Mouse (Mus musculus): Measurements from ENCODE around the gene Tas2r134. TPM values are rescaled to one million over a fixed set of nuclear protein-coding genes. Genes with fewer than 3 reads are reported as not detected.

Gene Tas2r134
- not detected in 2 replicates for polyA plus RNA-seq (2016; fragmentation: Nextera tagmentation; extraction: Ambion mirVana)

- Histone ChIP-seq H3K27ac (no peak within 1 kb of the TSS), H3K4me1 (no peaks in the 10 kb centered on the region), H3K9ac (no peak within 1 kb of the TSS), H3K36me3 (replicated peaks) (no peaks in the 10 kb centered on the region), H3K4me3 (replicated peaks) (no peak within 1 kb of the TSS), H3K27me3 (no peaks in the 10 kb centered on the region), H3K9me3 (no peaks in the 10 kb centered on the region), H3K4me2 (no peak within 1 kb of the TSS)
- no peak for ATAC-seq (ENCODE audit: low FRiP score)
- WGBS, result 90% methylated on average over 4 of the region's 4 CpGs
Measured at GRCm38 (mm10) chr2:51627211-51627610, at the start of gene Tas2r134. TSS of gene Tas2r134 (plus strand) at chr2:51627511.

DNA sequence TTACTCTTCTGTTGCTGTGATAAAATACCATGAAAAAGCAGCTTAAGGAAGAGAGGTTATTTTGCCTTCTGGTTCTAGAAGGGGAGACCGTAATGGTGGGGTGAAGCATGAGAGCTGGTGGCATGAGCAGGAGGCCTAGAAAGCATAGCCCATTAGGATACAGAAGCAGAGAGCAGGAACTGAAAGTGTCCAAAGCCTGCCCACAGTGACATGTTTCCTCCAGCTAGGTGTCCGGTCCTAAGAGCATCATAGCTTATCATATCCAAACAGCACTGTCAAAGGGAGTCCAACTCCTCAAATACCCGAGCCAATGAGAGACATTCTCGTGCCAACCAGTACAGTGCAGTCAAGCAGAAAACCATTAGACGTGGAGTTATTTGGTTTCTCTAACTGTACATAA is 47.5 kb upstream of the Tas2r134 start:
- 83% methylated on average over 5 of the region's 5 CpGs for WGBS

GRCm38 (mm10) chr2:51584050-51585046 is 43.0 kb upstream of the Tas2r134 start:
- Histone ChIP-seq H3K36me3 (replicated peaks) (no peaks in the 10 kb centered on the region), H3K27me3 (peaks cover 12% of the 10 kb centered on the region; the same call in 1 of the 2 replicates), H3K9me3 (no peaks in the 10 kb centered on the region), H3K4me2 (peak overlapping the region; percentile 13; the same call in 1 of the 2 replicates), H3K9ac (no peak overlapping the region), H3K4me1 (peaks cover 16% of the 10 kb centered on the region), H3K4me3 (replicated peaks) (no peak overlapping the region), H3K27ac (0 out of 2 replicates have a peak overlapping the region, but pooled peaks have one; percentile 31)
- 33% methylated on average over 9 of the region's 9 CpGs for WGBS
- peak; percentile 76 for ATAC-seq (ENCODE audit: low FRiP score)

More for the DNA sequence above, 47.5 kb upstream of the Tas2r134 start:
- Histone ChIP-seq H3K9ac (no peak overlapping the region), H3K27me3 (no peaks in the 10 kb centered on the region), H3K4me3 (replicated peaks) (no peak overlapping the region), H3K4me2 (no peak overlapping the region), H3K4me1 (peaks cover 13% of the 10 kb centered on the region), H3K27ac (no peak overlapping the region), H3K36me3 (replicated peaks) (no peaks in the 10 kb centered on the region), H3K9me3 (no peaks in the 10 kb centered on the region)
- no peak for ATAC-seq (ENCODE audit: low FRiP score)

DNA sequence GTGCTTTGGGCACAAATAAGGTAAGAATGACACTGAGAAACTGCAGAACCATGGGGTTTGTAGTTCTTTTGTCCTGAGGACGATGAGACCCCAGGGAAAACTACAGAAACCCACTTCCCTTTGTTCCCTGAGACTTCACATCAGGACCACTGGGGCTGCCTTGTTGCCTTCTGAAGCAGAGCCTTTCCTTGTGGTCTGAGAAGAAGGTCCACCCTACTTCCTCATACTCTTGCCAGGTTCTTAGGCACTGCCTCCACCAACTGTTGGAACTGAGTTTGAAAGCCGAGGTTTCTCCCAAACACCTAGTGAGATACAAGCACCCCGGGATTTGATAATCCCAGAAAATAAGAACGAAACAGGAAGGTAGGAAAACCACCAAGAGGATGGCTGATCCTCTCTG is 39.0 kb upstream of the Tas2r134 start:
- 91% methylated on average over 4 of the region's 4 CpGs for WGBS
- Histone ChIP-seq H3K9ac (no peak overlapping the region), H3K27ac (no peak overlapping the region), H3K4me3 (replicated peaks) (no peak overlapping the region), H3K9me3 (no peaks in the 10 kb centered on the region), H3K4me1 (peaks cover 32% of the 10 kb centered on the region), H3K36me3 (replicated peaks) (no peaks in the 10 kb centered on the region), H3K4me2 (no peak overlapping the region), H3K27me3 (peaks cover 17% of the 10 kb centered on the region; the same call in 1 of the 2 replicates)
- no peak for ATAC-seq (ENCODE audit: low FRiP score)

- 80% methylated on average over 6 of the region's 6 CpGs for WGBS
- H3K27me3 ChIP-seq, result peaks cover 17% of the 10 kb centered on the region; the same call in 1 of the 2 replicates
- no peak for ATAC-seq (ENCODE audit: low FRiP score)
- H3K4me2 ChIP-seq, result no peak overlapping the region
- no peaks in the 10 kb centered on the region for H3K36me3 ChIP-seq (replicated peaks)
- H3K4me3 ChIP-seq (replicated peaks), result no peak overlapping the region
- no peak overlapping the region for H3K27ac ChIP-seq
- H3K9ac ChIP-seq, result no peak overlapping the region
- H3K9me3 ChIP-seq, result no peaks in the 10 kb centered on the region
- peaks cover 27% of the 10 kb centered on the region for H3K4me1 ChIP-seq
Measured at GRCm38 (mm10) chr2:51588895-51589294, 38.4 kb upstream of the Tas2r134 start.

DNA sequence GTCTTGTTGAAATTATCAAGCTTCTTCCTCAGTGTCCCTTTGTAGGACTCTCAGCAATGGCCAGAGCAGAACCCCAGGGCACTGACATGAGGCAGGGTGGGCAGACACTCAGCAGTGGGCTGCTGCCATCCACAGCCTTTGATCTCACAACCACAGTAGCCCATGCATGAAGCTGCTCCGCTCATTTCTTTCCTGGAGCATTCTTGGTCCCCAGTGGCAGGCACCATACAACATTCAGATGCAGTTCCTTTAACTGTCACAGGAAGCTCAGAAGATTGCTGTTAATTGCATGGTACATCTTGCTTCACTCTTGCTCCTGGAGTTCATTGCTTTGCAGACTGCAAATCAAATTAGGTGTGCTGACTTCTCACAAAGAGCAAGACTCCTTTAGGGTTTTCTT is 37.7 kb upstream of the Tas2r134 start:
- no peak overlapping the region for H3K9ac ChIP-seq
- H3K36me3 ChIP-seq (replicated peaks), result no peaks in the 10 kb centered on the region
- 29% methylated on average over 1 of the region's 1 CpGs for WGBS
- 0 out of 2 replicates have a peak overlapping the region, but pooled peaks have one; percentile 59 for H3K27ac ChIP-seq
- H3K4me2 ChIP-seq, result no peak overlapping the region
- ATAC-seq (ENCODE audit: low FRiP score), result 0 out of 2 replicates have a peak, but pooled peaks have one; percentile 21
- peaks cover 17% of the 10 kb centered on the region; the same call in 1 of the 2 replicates for H3K27me3 ChIP-seq
- H3K4me3 ChIP-seq (replicated peaks), result no peak overlapping the region
- H3K9me3 ChIP-seq, result no peaks in the 10 kb centered on the region
- H3K4me1 ChIP-seq, result peaks cover 20% of the 10 kb centered on the region

- Histone ChIP-seq H3K4me1 (peaks cover 16% of the 10 kb centered on the region), H3K27me3 (peaks cover 17% of the 10 kb centered on the region; the same call in 1 of the 2 replicates), H3K36me3 (replicated peaks) (no peaks in the 10 kb centered on the region), H3K9ac (no peak overlapping the region), H3K4me3 (replicated peaks) (no peak overlapping the region), H3K9me3 (no peaks in the 10 kb centered on the region), H3K4me2 (no peak overlapping the region; the same call in 1 of the 2 replicates), H3K27ac (0 out of 2 replicates have a peak overlapping the region, but pooled peaks have one; percentile 15)
- peak; percentile 65; the same call in 1 of the 2 replicates for ATAC-seq (ENCODE audit: low FRiP score)
- 22% methylated on average over 8 of the region's 8 CpGs for WGBS
Measured at GRCm38 (mm10) chr2:51590308-51590707, 37.0 kb upstream of the Tas2r134 start.

GRCm38 (mm10) chr2:51592157-51592556 is 35.2 kb upstream of the Tas2r134 start:
- H3K9ac ChIP-seq, result no peak overlapping the region
- no peak overlapping the region for H3K4me2 ChIP-seq
- H3K9me3 ChIP-seq, result no peaks in the 10 kb centered on the region
- no peaks in the 10 kb centered on the region for H3K36me3 ChIP-seq (replicated peaks)
- H3K27ac ChIP-seq, result no peak overlapping the region
- H3K4me3 ChIP-seq (replicated peaks), result no peak overlapping the region
- ATAC-seq (ENCODE audit: low FRiP score), result no peak
- peaks cover 16% of the 10 kb centered on the region for H3K4me1 ChIP-seq
- peaks cover 14% of the 10 kb centered on the region; the same call in 1 of the 2 replicates for H3K27me3 ChIP-seq

DNA sequence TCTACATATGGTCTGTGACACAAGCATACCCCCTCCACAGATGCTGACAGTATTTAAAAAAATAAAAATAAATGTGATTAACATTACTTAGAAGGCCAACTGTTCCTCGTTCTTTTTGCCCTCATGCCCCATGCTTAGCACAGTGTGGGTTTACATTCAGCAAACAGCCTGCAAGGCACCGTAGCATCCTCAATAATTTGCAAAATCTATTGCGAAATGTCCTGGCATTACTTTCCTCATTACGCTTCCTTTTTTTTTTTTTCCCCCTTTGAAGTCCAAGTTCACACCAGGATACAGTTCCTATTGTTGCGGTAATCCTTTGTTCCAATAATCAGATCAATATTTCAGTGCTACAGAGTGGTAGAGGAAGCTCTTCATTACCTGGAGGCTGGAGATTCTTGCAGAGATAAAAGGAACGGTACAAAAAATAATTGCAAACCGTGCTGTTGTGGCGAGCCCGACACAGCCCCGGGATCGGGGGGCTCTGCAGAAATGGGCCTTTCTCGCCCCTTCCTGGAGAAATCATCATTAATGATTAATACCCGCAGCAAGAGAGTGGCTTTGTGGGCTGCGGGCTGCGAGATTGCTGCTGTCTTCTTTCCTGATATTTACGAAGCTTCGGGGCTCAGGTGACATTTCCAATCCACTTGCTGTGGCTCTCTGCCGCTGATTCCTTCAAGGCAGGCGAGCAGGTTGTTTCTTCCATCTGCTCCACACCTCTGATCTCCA is 27.7 kb upstream of the Tas2r134 start:
- Histone ChIP-seq H3K4me1 (peaks cover 9% of the 10 kb centered on the region; the same call in 1 of the 2 replicates), H3K4me2 (0 out of 2 replicates have a peak overlapping the region, but pooled peaks have one; percentile 4), H3K27ac (0 out of 2 replicates have a peak overlapping the region, but pooled peaks have one; percentile 42), H3K4me3 (replicated peaks) (no peak overlapping the region), H3K9ac (no peak overlapping the region), H3K9me3 (no peaks in the 10 kb centered on the region), H3K27me3 (peaks cover 3% of the 10 kb centered on the region; the same call in 1 of the 2 replicates), H3K36me3 (replicated peaks) (no peaks in the 10 kb centered on the region)
- whole genome bisulfite sequencing, result 70% methylated on average over 19 of the region's 19 CpGs
- peak; percentile 33; the same call in 1 of the 2 replicates for ATAC-seq (ENCODE audit: low FRiP score)

GRCm38 (mm10) chr2:51600202-51600487 is 27.2 kb upstream of the Tas2r134 start:
- Histone ChIP-seq H3K4me1 (peaks cover 9% of the 10 kb centered on the region; the same call in 1 of the 2 replicates), H3K27me3 (peaks cover 3% of the 10 kb centered on the region; the same call in 1 of the 2 replicates), H3K9me3 (no peaks in the 10 kb centered on the region), H3K4me2 (0 out of 2 replicates have a peak overlapping the region, but pooled peaks have one; percentile 4), H3K9ac (no peak overlapping the region), H3K4me3 (replicated peaks) (no peak overlapping the region), H3K27ac (0 out of 2 replicates have a peak overlapping the region, but pooled peaks have one; percentile 42), H3K36me3 (replicated peaks) (no peaks in the 10 kb centered on the region)
- 45% methylated on average over 3 of the region's 3 CpGs for WGBS
- no peak for ATAC-seq (ENCODE audit: low FRiP score)

GRCm38 (mm10) chr2:51600873-51601272 is 26.4 kb upstream of the Tas2r134 start:
- no peaks in the 10 kb centered on the region for H3K36me3 ChIP-seq (replicated peaks)
- ATAC-seq (ENCODE audit: low FRiP score), result no peak
- H3K9me3 ChIP-seq, result no peaks in the 10 kb centered on the region
- no peak overlapping the region for H3K4me2 ChIP-seq
- H3K27me3 ChIP-seq, result peaks cover 3% of the 10 kb centered on the region; the same call in 1 of the 2 replicates
- WGBS, result 87% methylated on average over 8 of the region's 8 CpGs
- H3K9ac ChIP-seq, result no peak overlapping the region
- H3K4me3 ChIP-seq (replicated peaks), result no peak overlapping the region
- no peak overlapping the region for H3K27ac ChIP-seq
- H3K4me1 ChIP-seq, result peaks cover 9% of the 10 kb centered on the region; the same call in 1 of the 2 replicates

GRCm38 (mm10) chr2:51610305-51610704 is 17.0 kb upstream of the Tas2r134 start:
- ATAC-seq (ENCODE audit: low FRiP score), result peak; percentile 68; the same call in 1 of the 2 replicates

More at GRCm38 (mm10) chr2:51610305-51610704, 17.0 kb upstream of the Tas2r134 start:
- Histone ChIP-seq H3K4me2 (peak overlapping the region; percentile 39), H3K9ac (no peak overlapping the region), H3K4me3 (replicated peaks) (no peak overlapping the region), H3K9me3 (no peaks in the 10 kb centered on the region), H3K27me3 (no peaks in the 10 kb centered on the region), H3K27ac (peak overlapping the region; percentile 57; the same call in 1 of the 2 replicates), H3K4me1 (peaks cover 19% of the 10 kb centered on the region), H3K36me3 (replicated peaks) (no peaks in the 10 kb centered on the region)
- 13% methylated on average over 10 of the region's 10 CpGs for WGBS

Measured in forebrain, embryonic 12.5 days (tissue).